Mouse (Mus musculus): Measurements from ENCODE around the gene Bag5.

- no peak for TF ChIP-seq CTCF (IDR thresholded peaks at IDR 0.05; ENCODE audit: low read depth)
- no peak for TF ChIP-seq EP300 (IDR thresholded peaks at IDR 0.05; ENCODE audit: low read depth)
These were observed 35.0 kb downstream of the Bag5 start, which contains the start of gene Trmt61a for GRCm38 (mm10) chr12:111677882-111678669.

Measured in liver, embryonic 14.5 days (tissue).